ENCODE assay signal across 8 mouse cellular contexts in the genomic region with DNA sequence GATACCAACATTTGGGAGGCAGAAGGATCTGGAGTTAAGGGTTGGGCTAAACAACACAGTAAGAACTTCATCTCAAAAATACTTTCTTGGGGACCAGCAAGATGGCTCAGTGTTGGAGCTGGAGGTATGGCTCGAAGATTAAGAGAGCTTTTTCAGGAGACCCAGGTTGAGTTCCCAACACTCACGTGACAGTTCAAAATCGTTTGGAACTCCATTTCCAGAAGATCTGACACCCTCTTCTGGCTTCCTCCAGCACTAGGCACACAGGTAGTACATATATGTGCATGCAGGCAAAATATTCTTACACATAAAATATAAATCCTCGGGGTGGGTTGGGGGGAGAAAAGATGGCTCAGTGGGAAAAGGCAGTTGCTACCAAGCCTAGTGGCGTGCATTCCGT. TPM values are rescaled to one million over a fixed set of nuclear protein-coding genes. Genes with fewer than 3 reads are reported as not detected.
A peak's percentile ranks its signal among the peaks of the same experiment; 100 is the strongest.
DNase-seq lines count a peak whose midpoint lies in the region; ATAC-seq and TF ChIP-seq lines count a peak whose summit lies in the region.

No protein-coding gene starts in this region.

- no peak for DNase-seq in heart, adult 8-10 months (ENCODE audit: low spot score)
- DNase-seq in G1E (ENCODE audit: low spot score): no peak
- peak; percentile 12 for DNase-seq in hindbrain, embryonic 11.5 days (ENCODE audit: low spot score)
- DNase-seq in midbrain, embryonic 10.5 days (ENCODE audit: low spot score): no peak
- no peak for DNase-seq in embryo, embryonic 9.5 days (ENCODE audit: extremely low spot score)
- no peak for DNase-seq in ovary, postnatal 10 days (ENCODE audit: low spot score)

- ATAC-seq in heart, embryonic 12.5 days (ENCODE audit: insufficient number of reproducible peaks, low FRiP score): no peak
- ATAC-seq in G1E (ENCODE audit: extremely low read depth, insufficient number of reproducible peaks, low FRiP score, poor library complexity, severe bottlenecking): no peak
- ATAC-seq in hindbrain, embryonic 11.5 days (ENCODE audit: low FRiP score): no peak
- no peak for ATAC-seq in megakaryocyte progenitor cell, adult 5-6 weeks (replicated peaks; ENCODE audit: poor library complexity)

- no peak overlapping the region for H3K27ac ChIP-seq in heart, embryonic 12.5 days (ENCODE audit: poor library complexity, severe bottlenecking)
- H3K27ac ChIP-seq in hindbrain, embryonic 11.5 days (ENCODE audit: low read depth, low read length): no peak overlapping the region
- H3K27ac ChIP-seq in midbrain, embryonic 10.5 days (replicated peaks): peak overlapping the region; percentile 93; the same call in 1 of the 2 replicates

- H3K4me3 ChIP-seq in heart, embryonic 12.5 days: peak overlapping the region; percentile 95
- peak overlapping the region; percentile 72 for H3K4me3 ChIP-seq in G1E (ENCODE audit: low read depth, low read length)
- H3K4me3 ChIP-seq in hindbrain, embryonic 11.5 days (ENCODE audit: low read depth, low read length): peak overlapping the region; percentile 71
- peak overlapping the region; percentile 84 for H3K4me3 ChIP-seq in midbrain, embryonic 10.5 days

- no peak for TF ChIP-seq CTCF in G1E (IDR thresholded peaks at IDR 0.05; ENCODE audit: low read depth, low read length)

- H3K36me3 ChIP-seq in heart, embryonic 12.5 days: peaks cover 28% of the 10 kb centered on the region; the same call in 1 of the 2 replicates
- H3K36me3 ChIP-seq in G1E (replicated peaks): peaks cover 38% of the 10 kb centered on the region
- H3K36me3 ChIP-seq in hindbrain, embryonic 11.5 days (ENCODE audit: control insufficient read depth, insufficient read depth, low read length): no peaks in the 10 kb centered on the region
- peaks cover 48% of the 10 kb centered on the region for H3K36me3 ChIP-seq in midbrain, embryonic 10.5 days

- H3K27me3 ChIP-seq in heart, embryonic 12.5 days (replicated peaks): no peaks in the 10 kb centered on the region
- no peaks in the 10 kb centered on the region for H3K27me3 ChIP-seq in G1E (ENCODE audit: insufficient read depth, low read length)
- no peaks in the 10 kb centered on the region for H3K27me3 ChIP-seq in hindbrain, embryonic 11.5 days (ENCODE audit: control insufficient read depth, insufficient read depth, low read length)
- H3K27me3 ChIP-seq in midbrain, embryonic 10.5 days (ENCODE audit: low read depth, poor library complexity, severe bottlenecking): no peaks in the 10 kb centered on the region

- peak overlapping the region; percentile 83 for H3K4me2 ChIP-seq in heart, embryonic 12.5 days
- H3K4me2 ChIP-seq in hindbrain, embryonic 11.5 days (replicated peaks; ENCODE audit: low read depth, low read length): peak overlapping the region; percentile 59

- peaks cover 19% of the 10 kb centered on the region for H3K4me1 ChIP-seq in heart, embryonic 12.5 days (replicated peaks)
- H3K4me1 ChIP-seq in G1E (ENCODE audit: insufficient read depth, low read depth, low read length): peaks cover 32% of the 10 kb centered on the region
- H3K4me1 ChIP-seq in hindbrain, embryonic 11.5 days (replicated peaks; ENCODE audit: control insufficient read depth, insufficient read depth, low read length): peaks cover 4% of the 10 kb centered on the region; the same call in 1 of the 2 replicates
- peaks cover 23% of the 10 kb centered on the region for H3K4me1 ChIP-seq in midbrain, embryonic 10.5 days

- H3K9ac ChIP-seq in heart, embryonic 12.5 days: peak overlapping the region; percentile 81
- H3K9ac ChIP-seq in hindbrain, embryonic 11.5 days (ENCODE audit: low read depth, low read length): peak overlapping the region; percentile 63

- no peaks in the 10 kb centered on the region for H3K9me3 ChIP-seq in heart, embryonic 12.5 days (replicated peaks)
- no peaks in the 10 kb centered on the region for H3K9me3 ChIP-seq in G1E (replicated peaks)
- no peaks in the 10 kb centered on the region for H3K9me3 ChIP-seq in hindbrain, embryonic 11.5 days (ENCODE audit: control insufficient read depth, low read length)
- H3K9me3 ChIP-seq in midbrain, embryonic 10.5 days (replicated peaks): no peaks in the 10 kb centered on the region

- 73% methylated on average over 6 of the region's 6 CpGs for WGBS in heart, embryonic 12.5 days
- WGBS in hindbrain, embryonic 11.5 days: 89% methylated on average over 6 of the region's 6 CpGs
- 83% methylated on average over 6 of the region's 6 CpGs for WGBS in midbrain, embryonic 10.5 days

RNA-seq across cellular contexts. Expression of a gene that starts 0.8 kb away (rescaled TPM):
- polyA plus RNA-seq in heart, embryonic 12.5 days (2016; fragmentation: Nextera tagmentation; extraction: Ambion mirVana): 0.90 and 1.5 TPM in 2 replicates
- 1 to 10 TPM in 2 of 4 experiments, under 1 TPM in 2; 0.47 to 1.1 (median 0.82) TPM for total RNA-seq in heart, adult 8-10 months (2022)
- total RNA-seq in G1E (2014; fragmentation: Nextera tagmentation) (0.39 and 1.4 TPM in 2 replicates), G1E (2017) (0.44 and 0.46 TPM in 2 replicates)
- polyA plus RNA-seq in G1E (2012): 0.21 and 0.31 TPM in 2 replicates
- polyA plus RNA-seq in hindbrain, embryonic 11.5 days (2014; fragmentation: Nextera tagmentation; extraction: Ambion mirVana): 1.0 and 2.0 TPM in 2 replicates
- polyA plus RNA-seq in midbrain, embryonic 10.5 days (2016; fragmentation: Nextera tagmentation; extraction: Ambion mirVana): 1.7 and 1.8 TPM in 2 replicates
- 0.57 and 0.85 TPM in 2 replicates for total RNA-seq in megakaryocyte progenitor cell, adult 5-6 weeks (2015)
- 0.34 and 0.92 TPM in 2 replicates for total RNA-seq in megakaryocyte progenitor cell, adult 5-6 weeks (2017)

RNA-seq across cellular contexts. Expression of a gene that starts 1.1 kb away (rescaled TPM):
- polyA plus RNA-seq in heart, embryonic 12.5 days (2016; fragmentation: Nextera tagmentation; extraction: Ambion mirVana): 26.5 and 27.5 TPM in 2 replicates
- total RNA-seq in heart, adult 8-10 months (2022): 1 to 10 TPM; 4.9 to 8.4 (median 6.2) TPM
- 29.5 and 45.5 TPM in 2 replicates for total RNA-seq in G1E (2014; fragmentation: Nextera tagmentation)
- total RNA-seq in G1E (2017): 35.4 and 39.4 TPM in 2 replicates
- 25.0 and 29.7 TPM in 2 replicates for polyA plus RNA-seq in G1E (2012)
- 19.5 and 23.3 TPM in 2 replicates for polyA plus RNA-seq in hindbrain, embryonic 11.5 days (2014; fragmentation: Nextera tagmentation; extraction: Ambion mirVana)
- polyA plus RNA-seq in midbrain, embryonic 10.5 days (2016; fragmentation: Nextera tagmentation; extraction: Ambion mirVana): 44.2 and 45.3 TPM in 2 replicates
- 17.6 and 19.7 TPM in 2 replicates for total RNA-seq in megakaryocyte progenitor cell, adult 5-6 weeks (2015)
- total RNA-seq in megakaryocyte progenitor cell, adult 5-6 weeks (2017): 28.4 and 30.3 TPM in 2 replicates

RNA-seq across cellular contexts. Expression of a gene that starts 1.1 kb away (rescaled TPM):
- polyA plus RNA-seq in heart, embryonic 12.5 days (2016; fragmentation: Nextera tagmentation; extraction: Ambion mirVana): 19.9 and 21.3 TPM in 2 replicates
- total RNA-seq in heart, adult 8-10 months (2022): 10 to 100 TPM; 19.4 to 25.8 (median 22.5) TPM
- 8.6 and 11.8 TPM in 2 replicates for total RNA-seq in G1E (2014; fragmentation: Nextera tagmentation)
- total RNA-seq in G1E (2017): 10.9 and 11.4 TPM in 2 replicates
- polyA plus RNA-seq in G1E (2012): 1.7 and 2.7 TPM in 2 replicates
- polyA plus RNA-seq in hindbrain, embryonic 11.5 days (2014; fragmentation: Nextera tagmentation; extraction: Ambion mirVana): 27.1 and 29.8 TPM in 2 replicates
- polyA plus RNA-seq in midbrain, embryonic 10.5 days (2016; fragmentation: Nextera tagmentation; extraction: Ambion mirVana): 31.1 and 32.7 TPM in 2 replicates
- 11.3 and 12.2 TPM in 2 replicates for total RNA-seq in megakaryocyte progenitor cell, adult 5-6 weeks (2015)
- 7.1 and 12.7 TPM in 2 replicates for total RNA-seq in megakaryocyte progenitor cell, adult 5-6 weeks (2017)

RNA-seq across cellular contexts. Expression of a gene that starts 16.6 kb away (rescaled TPM):
- polyA plus RNA-seq in heart, embryonic 12.5 days (2016; fragmentation: Nextera tagmentation; extraction: Ambion mirVana): 0.15 and 0.58 TPM in 2 replicates
- total RNA-seq in heart, adult 8-10 months (2022): under 1 TPM in 2 of 4 experiments, not detected in 2; 0.11 to 0.87 TPM
- total RNA-seq in G1E (2014; fragmentation: Nextera tagmentation): 0.45 TPM in 1 of 2 replicates, not detected in the other
- total RNA-seq in G1E (2017): not detected in 2 replicates
- polyA plus RNA-seq in G1E (2012): not detected in 2 replicates
- polyA plus RNA-seq in hindbrain, embryonic 11.5 days (2014; fragmentation: Nextera tagmentation; extraction: Ambion mirVana): 0.28 and 0.42 TPM in 2 replicates
- 0.19 TPM in 1 of 2 replicates, not detected in the other for polyA plus RNA-seq in midbrain, embryonic 10.5 days (2016; fragmentation: Nextera tagmentation; extraction: Ambion mirVana)
- not detected in 2 replicates for total RNA-seq in megakaryocyte progenitor cell, adult 5-6 weeks (2015)
- 0.24 TPM in 1 of 2 replicates, not detected in the other for total RNA-seq in megakaryocyte progenitor cell, adult 5-6 weeks (2017)

RNA-seq across cellular contexts. Expression of a gene that starts 35.2 kb away (rescaled TPM):
- polyA plus RNA-seq in heart, embryonic 12.5 days (2016; fragmentation: Nextera tagmentation; extraction: Ambion mirVana): 8.0 and 9.0 TPM in 2 replicates
- 100 to 1,000 TPM; 301 to 387 (median 344) TPM for total RNA-seq in heart, adult 8-10 months (2022)
- not detected in 2 replicates for total RNA-seq in G1E (2014; fragmentation: Nextera tagmentation)
- total RNA-seq in G1E (2017): 0.22 TPM in 1 of 2 replicates, not detected in the other
- polyA plus RNA-seq in G1E (2012): not detected in 2 replicates
- polyA plus RNA-seq in hindbrain, embryonic 11.5 days (2014; fragmentation: Nextera tagmentation; extraction: Ambion mirVana): 0.88 and 0.96 TPM in 2 replicates
- 0.67 and 0.79 TPM in 2 replicates for polyA plus RNA-seq in midbrain, embryonic 10.5 days (2016; fragmentation: Nextera tagmentation; extraction: Ambion mirVana)
- total RNA-seq in megakaryocyte progenitor cell, adult 5-6 weeks (2015): not detected in 2 replicates
- total RNA-seq in megakaryocyte progenitor cell, adult 5-6 weeks (2017): not detected in 2 replicates
